Mouse (Mus musculus) cortical plate, adult 2 months (tissue): Measurements from ENCODE around the gene Ube2e2.

Experiments
- CTCF ChIP-seq: fragments of 200-500 bp; IDR thresholded peaks from 2 replicates; pipeline ENCODE4 v1.5.1; 2011; ENCODE audit warnings: mild to moderate bottlenecking, control low read depth, low read length; ENCODE audit not compliant: insufficient read depth; ENCODE audit errors: extremely low read depth
- POLR2A ChIP-seq: fragments of 200-500 bp; IDR thresholded peaks from 2 replicates; pipeline ENCODE4 v1.6.1; 2011; ENCODE audit warnings: mild to moderate bottlenecking, low read length, control low read depth; ENCODE audit not compliant: insufficient read depth; ENCODE audit errors: extremely low read depth

- TF ChIP-seq CTCF (no peak), POLR2A (no peak)
Measured at GRCm38 (mm10) chr14:18940068-18940467, 46.0 kb upstream of the Ube2e2 start.
